Mouse (Mus musculus) cerebellum, adult 11-12 months (tissue): ENCODE measurements around the gene Ppp1r26.

Experiments
- DNase-seq: peaks from one replicate; pipeline ENCODE4 v3.0.0; 2022

The Ppp1r26 gene

DNA sequence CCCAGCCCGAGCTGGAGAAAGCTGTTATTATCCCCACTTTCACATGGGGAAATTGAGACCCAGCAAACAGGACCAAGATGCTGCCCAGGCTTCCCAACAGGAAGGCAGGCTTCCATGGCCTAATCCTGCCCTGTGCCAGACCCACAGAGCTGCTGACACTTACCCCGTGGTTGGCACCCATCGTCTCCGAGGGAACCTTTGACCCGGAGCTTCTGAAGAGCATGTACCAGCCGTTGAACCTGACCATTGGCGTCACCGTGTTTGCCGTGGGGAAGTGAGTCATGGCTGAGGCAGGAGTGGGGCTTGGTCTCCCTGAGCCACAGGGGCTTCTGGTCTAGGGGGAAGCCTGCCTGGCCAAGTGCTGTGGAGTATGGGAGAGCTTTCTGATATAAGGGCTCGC lies 56.4 kb downstream of the Ppp1r26 start:
- DNase-seq, result no peak

- DNase-seq, result no peak
Measured at GRCm38 (mm10) chr2:28504676-28505075, 58.1 kb downstream of the Ppp1r26 start.
